Mouse (Mus musculus): Measurements from ENCODE around the gene Cdc42ep4.

- TF ChIP-seq POLR2A (IDR thresholded peaks at IDR 0.05; ENCODE audit: insufficient read depth, low read depth, low read length) = no peak
- TF ChIP-seq CTCF (IDR thresholded peaks at IDR 0.05; ENCODE audit: insufficient read depth, low read depth, low read length) = no peak
Measured at GRCm38 (mm10) chr11:113799041-113799447, 47.4 kb upstream of the Cdc42ep4 start.

Data from olfactory bulb, adult 2 months (tissue).